Mouse (Mus musculus) embryonic facial prominence, embryonic 13.5 days (tissue): ENCODE results near the gene Slc4a5. TPM values are rescaled to one million over a fixed set of nuclear protein-coding genes. Genes with fewer than 3 reads are reported as not detected.

Experiments used
- polyA plus RNA-seq: library from polyadenylated mRNA; unstranded; fragments of >200 nt; fragmentation: Nextera tagmentation; extraction: Ambion mirVana; gene quantifications from 2 replicates; pipeline ENCODE4 v1.2.1, GENCODE M21; 2015

Slc4a5 gene
- polyA plus RNA-seq, 1 experiment from 2014 or later, result 0.20 TPM

Other genes starting within 250 kb of the Slc4a5 start
- gene Dok1, start 186.4 kb upstream of the Slc4a5 start, polyA plus RNA-seq, result 11.5 and 12.8 TPM in 2 replicates
- gene Loxl3, start 185.7 kb upstream of the Slc4a5 start, polyA plus RNA-seq, result 20.9 and 24.1 TPM in 2 replicates
- 177 and 206 TPM in 2 replicates for gene Aup1, start 165.3 kb upstream of the Slc4a5 start, polyA plus RNA-seq
- gene Htra2, start 164.6 kb upstream of the Slc4a5 start, polyA plus RNA-seq, result 72.6 and 75.4 TPM in 2 replicates
- gene Dqx1, start 162.0 kb upstream of the Slc4a5 start, polyA plus RNA-seq, result 1.3 TPM in 2 replicates
- 0.31 and 0.67 TPM in 2 replicates for gene Tlx2, start 149.5 kb upstream of the Slc4a5 start, polyA plus RNA-seq
- gene Pcgf1, start 142.0 kb upstream of the Slc4a5 start, polyA plus RNA-seq, result 44.3 and 47.5 TPM in 2 replicates
- gene Lbx2, start 133.5 kb upstream of the Slc4a5 start, polyA plus RNA-seq, result 0.27 and 0.56 TPM in 2 replicates
- gene Ccdc142, start 118.2 kb upstream of the Slc4a5 start, polyA plus RNA-seq, result 2.9 and 3.5 TPM in 2 replicates
- gene Gm42688, start 118.2 kb upstream of the Slc4a5 start, polyA plus RNA-seq, result 3.3 and 3.5 TPM in 2 replicates
- gene Mrpl53, start 110.8 kb upstream of the Slc4a5 start, polyA plus RNA-seq, result 137 and 151 TPM in 2 replicates
- 45.0 and 45.6 TPM in 2 replicates for gene Mogs, start 104.3 kb upstream of the Slc4a5 start, polyA plus RNA-seq
- 144 and 172 TPM in 2 replicates for gene Wbp1, start 98.3 kb upstream of the Slc4a5 start, polyA plus RNA-seq
- gene Ino80b, start 94.4 kb upstream of the Slc4a5 start, polyA plus RNA-seq, result 13.2 and 13.9 TPM in 2 replicates
- gene Rtkn, start 84.4 kb upstream of the Slc4a5 start, polyA plus RNA-seq, result 46.7 and 51.8 TPM in 2 replicates
- 7.1 and 7.9 TPM in 2 replicates for gene Wdr54, start 63.4 kb upstream of the Slc4a5 start, polyA plus RNA-seq
- 2.0 and 2.8 TPM in 2 replicates for gene 1700003E16Rik, start 63.4 kb upstream of the Slc4a5 start, polyA plus RNA-seq
- 87.7 and 90.0 TPM in 2 replicates for gene Dctn1, start 53.9 kb upstream of the Slc4a5 start, polyA plus RNA-seq
- 36.3 and 37.0 TPM in 2 replicates for gene Mthfd2, start 106.1 kb downstream of the Slc4a5 start, polyA plus RNA-seq
- 60.1 and 65.1 TPM in 2 replicates for gene Mob1a, start 106.2 kb downstream of the Slc4a5 start, polyA plus RNA-seq
- gene Bola3, start 129.3 kb downstream of the Slc4a5 start, polyA plus RNA-seq, result 115 and 121 TPM in 2 replicates
- 47.0 and 59.6 TPM in 2 replicates for gene Tet3, start 239.3 kb downstream of the Slc4a5 start, polyA plus RNA-seq